Mouse (Mus musculus) myocyte (in vitro differentiated cells): ENCODE data around the gene Elavl2.

Source experiments
- POLR2A ChIP-seq: IDR thresholded peaks from one replicate; pipeline ENCODE4 v1.6.1; 2011; ENCODE audit warnings: low read depth, mild to moderate bottlenecking, control low read depth, moderate library complexity; ENCODE audit not compliant: insufficient read length
- POLR2AphosphoS2 ChIP-seq: IDR thresholded peaks from one replicate; pipeline ENCODE4 v1.6.1; 2011; ENCODE audit warnings: low read depth, control low read depth; ENCODE audit not compliant: insufficient read length
- TCF12 ChIP-seq: IDR thresholded peaks from one replicate; pipeline ENCODE4 v1.6.1; 2011; ENCODE audit warnings: mild to moderate bottlenecking, control low read depth; ENCODE audit not compliant: poor library complexity, insufficient read depth, severe bottlenecking

DNA sequence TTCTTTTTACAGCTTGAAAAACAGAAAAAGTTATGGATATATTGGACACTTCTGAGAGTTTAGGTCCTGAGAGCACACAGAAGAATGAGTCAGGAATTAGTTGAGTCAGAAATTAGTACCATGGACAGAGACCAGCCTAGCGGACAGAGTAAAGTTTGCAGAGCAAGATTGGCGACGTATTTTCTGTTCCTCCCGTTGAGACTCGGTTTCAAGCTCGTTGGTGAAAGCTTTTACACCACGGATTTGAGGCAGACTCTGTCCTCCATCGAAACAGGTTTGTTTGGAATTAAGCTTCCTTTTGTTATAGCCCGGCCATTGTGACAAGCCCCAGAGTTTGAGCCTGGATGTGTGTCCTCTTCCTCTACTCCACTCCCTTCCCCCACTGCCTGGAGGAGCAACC lies 21.0 kb downstream of the Elavl2 start:
- TF ChIP-seq POLR2AphosphoS2, result no peak
- no peak for TF ChIP-seq POLR2A
- no peak for TF ChIP-seq TCF12
